Comparison of ENCODE assay signal across 18 mouse cellular contexts in genomic region chr1:93811495-93812039, GRCm38 (mm10). TPM values are rescaled to one million over a fixed set of nuclear protein-coding genes. Genes with fewer than 3 reads are reported as not detected.
"Had no signal": no experiment of that assay in that cellular context is flagged by ENCODE, and none has a peak within 500 bp of the region (broad histone marks: within the 10 kb centered on the region; RNA-seq: fewer than 3 reads in every experiment).

No protein-coding gene starts in this region.

- DNase-seq: kidney, postnatal 36 days; layer of hippocampus, adult 9-11 months; layer of hippocampus, postnatal 36 days; lung, adult 18-20 months; lung, postnatal 4 days; thymus, postnatal 4 days had no signal

- H3K9ac ChIP-seq: limb, embryonic 15.5 days; liver, embryonic 14.5 days; midbrain, embryonic 15.5 days; neural tube, embryonic 12.5 days had no signal

- H3K9me3 ChIP-seq: limb, embryonic 15.5 days; megakaryocyte, embryonic 14.5 days; midbrain, embryonic 15.5 days; neural tube, embryonic 12.5 days had no signal

- H3K4me1 ChIP-seq: limb, embryonic 15.5 days; midbrain, embryonic 15.5 days; neural tube, embryonic 12.5 days had no signal

- ATAC-seq: lung, postnatal 0 days; midbrain, embryonic 15.5 days had no signal

- H3K4me3 ChIP-seq: limb, embryonic 15.5 days; megakaryocyte, embryonic 14.5 days; midbrain, embryonic 15.5 days; neural tube, embryonic 12.5 days had no signal

- H3K27ac ChIP-seq: limb, embryonic 15.5 days; liver, embryonic 14.5 days; midbrain, embryonic 15.5 days; neural tube, embryonic 12.5 days; stomach, postnatal 0 days had no signal

- H3K27me3 ChIP-seq: limb, embryonic 15.5 days; megakaryocyte, embryonic 14.5 days; midbrain, embryonic 15.5 days; neural tube, embryonic 12.5 days had no signal

RNA-seq across cellular contexts. Expression of gene Gal3st2, which starts 49.5 kb away (rescaled TPM):
- total RNA-seq: layer of hippocampus, adult 18-20 months; monocyte, adult 5-6 weeks; neutrophil, adult 5-6 weeks had no signal
- polyA plus RNA-seq: kidney, embryonic 16.5 days; limb, embryonic 15.5 days; liver, embryonic 14.5 days; midbrain, embryonic 11.5 days; midbrain, embryonic 15.5 days; neural tube, embryonic 12.5 days had no signal
